Mouse (Mus musculus) T-helper 17 cell (primary cell): ENCODE results near the gene Uaca.

ENCODE experiments used
- in situ Hi-C, 2 experiments: fragments of 300-600 bp; cut with MboI, MseI; formaldehyde crosslinking; loops; 1 replicate in 1 of 2; 2 replicates in 1 of 2; pipeline ENCODE4 v1.15.1; 2025; ENCODE audit warnings: high pct_unique_total_duplicates in 2 of 2

Uaca gene

GRCm38 (mm10) chr9:60878051-60878557 lies 83.8 kb downstream of the Uaca start:
- in situ Hi-C loops: no loop called here

GRCm38 (mm10) chr9:60878630-60879029 lies 84.3 kb downstream of the Uaca start:
- in situ Hi-C loops: no loop called here

GRCm38 (mm10) chr9:60885148-60885547 lies 90.8 kb downstream of the Uaca start:
- in situ Hi-C loops: no loop called here

GRCm38 (mm10) chr9:60886431-60887371 lies 92.4 kb downstream of the Uaca start:
- in situ Hi-C loops: no loop called here

GRCm38 (mm10) chr9:60887389-60887811 lies 93.1 kb downstream of the Uaca start:
- in situ Hi-C loops: no loop called here

GRCm38 (mm10) chr9:60893511-60893910 lies 99.2 kb downstream of the Uaca start:
- in situ Hi-C loops: no loop called here

- in situ Hi-C loops: no loop called here
These were observed 101.3 kb downstream of the Uaca start for GRCm38 (mm10) chr9:60895486-60896110.

GRCm38 (mm10) chr9:60898291-60899020 lies 104.1 kb downstream of the Uaca start:
- in situ Hi-C loops: no loop called here

GRCm38 (mm10) chr9:60899201-60899600 lies 104.9 kb downstream of the Uaca start:
- in situ Hi-C loops: no loop called here

GRCm38 (mm10) chr9:60899797-60900459 lies 105.6 kb downstream of the Uaca start:
- in situ Hi-C loops: no loop called here

GRCm38 (mm10) chr9:60912266-60912665 lies 117.9 kb downstream of the Uaca start:
- in situ Hi-C loops: no loop called here

- in situ Hi-C loops: no loop called here
These were observed 119.3 kb downstream of the Uaca start for GRCm38 (mm10) chr9:60913626-60914025.

GRCm38 (mm10) chr9:60919936-60920672 lies 125.8 kb downstream of the Uaca start:
- in situ Hi-C loops: loop anchor here in 1 of 2 experiments (10.0 kb wide), 1 partner anchor 1515 kb away; no protein-coding TSS in a partner anchor

- in situ Hi-C loops: loop anchor here in 1 of 2 experiments (10.0 kb wide), 1 partner anchor 1514 kb away; no protein-coding TSS in a partner anchor
These were observed 126.3 kb downstream of the Uaca start for GRCm38 (mm10) chr9:60920673-60921062.

GRCm38 (mm10) chr9:60921287-60921686 lies 126.9 kb downstream of the Uaca start:
- in situ Hi-C loops: loop anchor here in 1 of 2 experiments (10.0 kb wide), 1 partner anchor 1514 kb away; no protein-coding TSS in a partner anchor

GRCm38 (mm10) chr9:60921831-60922230 lies 127.5 kb downstream of the Uaca start:
- in situ Hi-C loops: loop anchor here in 1 of 2 experiments (10.0 kb wide), 1 partner anchor 1513 kb away; no protein-coding TSS in a partner anchor

- in situ Hi-C loops: loop anchor here (5.0 to 10.0 kb wide), 2 partner anchors 1508 to 1511 kb away; no protein-coding TSS in a partner anchor
These were observed 132.0 kb downstream of the Uaca start for GRCm38 (mm10) chr9:60926301-60926700.

GRCm38 (mm10) chr9:60929290-60929983 lies 135.1 kb downstream of the Uaca start:
- in situ Hi-C loops: loop anchor here (5.0 to 10.0 kb wide), 2 partner anchors 1505 to 1508 kb away; no protein-coding TSS in a partner anchor
